Mouse (Mus musculus) cerebellum, adult 2 months (tissue): ENCODE data around the gene Gm10198. TPM values are rescaled to one million over a fixed set of nuclear protein-coding genes. Genes with fewer than 3 reads are reported as not detected.
A peak's percentile ranks its signal among the peaks of the same experiment; 100 is the strongest.

Experiments
- DNase-seq, 2 experiments: peaks; one replicate each; pipeline ENCODE4 v3.0.0; 2021
- H3K27ac ChIP-seq: fragments of 200-500 bp; 2 replicates; pipeline ENCODE4 v1.5.1; 2012; ENCODE audit warnings: low read length, control low read depth, inconsistent platforms; ENCODE audit not compliant: insufficient read depth
- H3K27me3 ChIP-seq: fragments of 200-500 bp; 2 replicates; pipeline ENCODE4 v1.6.1; 2012; ENCODE audit warnings: inconsistent platforms, mild to moderate bottlenecking, low read length, moderate library complexity; ENCODE audit not compliant: control insufficient read depth, insufficient read depth
- H3K4me1 ChIP-seq: fragments of 200-500 bp; 2 replicates; pipeline ENCODE4 v1.6.1; 2011; ENCODE audit warnings: low read length; ENCODE audit not compliant: control insufficient read depth, insufficient read depth
- H3K4me3 ChIP-seq: fragments of 200-500 bp; replicated peaks from 2 replicates; pipeline ENCODE3; 2011; ENCODE audit warnings: mild to moderate bottlenecking, low read depth, low read length, control low read depth; ENCODE audit not compliant: insufficient read depth
- CTCF ChIP-seq: fragments of 200-500 bp; IDR thresholded peaks from 2 replicates; pipeline ENCODE4 v1.5.1; 2011; ENCODE audit warnings: low read depth, mild to moderate bottlenecking, control low read depth, low read length, moderate library complexity, borderline replicate concordance; ENCODE audit not compliant: insufficient read depth
- POLR2A ChIP-seq: fragments of 200-500 bp; IDR thresholded peaks from 2 replicates; pipeline ENCODE4 v1.6.1; 2011; ENCODE audit warnings: low read length, control low read depth, borderline replicate concordance; ENCODE audit not compliant: insufficient read depth
- WGBS: fragments of 180-500 bp; shearing (Covaris S2); methylation state at CpG from one replicate; pipeline ENCODE4 v1.1.7; 2018; 5-methylcytosine and 5-hydroxymethylcytosine counted together
- polyA plus RNA-seq: library from polyadenylated mRNA; depleted of rRNA; stranded (reverse); fragments of >200 nt; gene quantifications from 2 replicates; pipeline ENCODE4 v1.2.3, GENCODE M21; 2012

Gene Gm10198
- polyA plus RNA-seq, 1 experiment = not detected

GRCm38 (mm10) chr13:111562595-111562994 lies 30.0 kb upstream of the Gm10198 start:
- no peaks in the 10 kb centered on the region for H3K4me1 ChIP-seq
- TF ChIP-seq CTCF = no peak
- no peak for TF ChIP-seq POLR2A
- no peaks in the 10 kb centered on the region for H3K27me3 ChIP-seq
- no peak for DNase-seq
- 60% methylated on average over 5 of the region's 5 CpGs for WGBS
- H3K4me3 ChIP-seq = no peak overlapping the region
- no peak overlapping the region for H3K27ac ChIP-seq

- Histone ChIP-seq H3K4me1 (no peaks in the 10 kb centered on the region; the same call in 1 of the 2 replicates), H3K4me3 (no peak overlapping the region), H3K27me3 (no peaks in the 10 kb centered on the region), H3K27ac (no peak overlapping the region)
- WGBS = 40% methylated on average over 4 of the region's 4 CpGs
- no peak for DNase-seq
- TF ChIP-seq CTCF = no peak
- no peak for TF ChIP-seq POLR2A
Measured at GRCm38 (mm10) chr13:111574196-111574595, 18.4 kb upstream of the Gm10198 start.

- WGBS = 94% methylated on average over 11 of the region's 11 CpGs
- TF ChIP-seq POLR2A (no peak), CTCF (no peak)
- Histone ChIP-seq H3K4me3 (no peak overlapping the region), H3K27me3 (no peaks in the 10 kb centered on the region), H3K4me1 (no peaks in the 10 kb centered on the region; the same call in 1 of the 2 replicates), H3K27ac (no peak overlapping the region)
- DNase-seq = no peak
Measured at GRCm38 (mm10) chr13:111577177-111577576, 15.4 kb upstream of the Gm10198 start.

DNA sequence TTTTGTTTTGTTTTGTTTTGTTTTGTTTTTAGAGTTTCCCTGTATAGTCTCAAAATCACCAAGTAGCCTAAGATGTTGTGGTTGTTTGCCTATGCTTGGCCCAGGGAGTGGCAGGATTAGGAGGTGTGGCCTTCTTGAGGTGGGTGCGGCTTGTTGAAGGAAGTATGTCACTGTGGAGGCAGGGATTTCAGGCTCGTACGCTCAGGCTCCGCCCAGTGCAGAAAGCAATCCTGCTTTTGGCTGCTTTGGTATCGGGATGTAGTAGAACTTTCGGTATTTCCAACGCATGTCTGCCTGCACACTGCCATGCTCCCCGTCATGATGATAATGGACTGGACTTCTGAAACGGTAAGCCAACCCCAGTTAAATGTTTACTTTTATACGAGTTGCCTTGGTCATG lies 12.5 kb upstream of the Gm10198 start:
- Histone ChIP-seq H3K27me3 (no peaks in the 10 kb centered on the region), H3K4me3 (no peak overlapping the region), H3K4me1 (no peaks in the 10 kb centered on the region; the same call in 1 of the 2 replicates), H3K27ac (no peak overlapping the region)
- no peak for TF ChIP-seq CTCF
- no peak for DNase-seq
- WGBS = 92% methylated on average over 10 of the region's 10 CpGs

DNA sequence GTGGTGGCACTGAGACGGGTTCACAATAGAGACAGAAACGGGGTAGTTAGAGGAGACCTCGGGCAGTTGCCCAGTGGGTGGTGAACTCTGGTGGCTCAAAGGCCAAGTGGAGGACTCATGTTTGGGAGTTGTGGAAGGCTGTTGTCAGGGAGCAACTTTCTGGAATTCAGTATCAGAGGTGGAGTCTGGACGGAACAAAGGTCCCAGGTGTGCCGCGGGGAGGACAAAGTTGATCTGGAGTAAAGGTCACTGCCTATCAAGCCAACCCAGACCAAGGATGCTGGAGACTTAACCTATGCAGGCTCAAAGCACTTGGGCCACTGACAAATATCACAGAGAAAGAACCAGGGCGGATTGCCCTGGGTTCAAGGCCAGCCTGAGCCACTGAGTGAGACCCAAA lies 5.5 kb downstream of the Gm10198 start:
- H3K27ac ChIP-seq = no peak overlapping the region

DNA sequence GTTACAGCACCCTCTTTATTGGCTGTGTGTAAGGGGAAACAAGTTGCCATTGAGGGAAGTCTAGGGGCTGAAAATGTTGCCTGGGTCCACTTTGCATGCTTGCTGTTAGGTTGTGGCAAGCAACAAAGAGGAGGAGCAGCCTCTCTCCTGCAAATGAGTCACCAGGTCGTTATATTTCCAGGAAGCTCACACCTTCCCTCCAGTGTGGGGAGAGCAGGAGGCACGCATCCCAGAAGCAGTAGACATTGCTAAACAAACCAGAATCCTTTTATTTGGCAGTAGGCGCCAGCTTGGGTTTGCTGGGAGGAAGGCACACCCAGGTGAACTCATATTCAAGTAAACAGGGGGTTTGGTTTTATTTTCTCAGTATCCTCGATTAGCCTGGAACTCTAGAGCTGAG lies 8.8 kb downstream of the Gm10198 start:
- 73% methylated on average over 4 of the region's 4 CpGs for WGBS

More for the DNA sequence above, 5.5 kb downstream of the Gm10198 start:
- no peak for TF ChIP-seq CTCF
- Histone ChIP-seq H3K4me3 (no peak overlapping the region), H3K27me3 (no peaks in the 10 kb centered on the region), H3K4me1 (no peaks in the 10 kb centered on the region)
- no peak for DNase-seq
- 78% methylated on average over 7 of the region's 7 CpGs for WGBS

GRCm38 (mm10) chr13:111604826-111605225 lies 12.2 kb downstream of the Gm10198 start:
- 92% methylated on average over 5 of the region's 5 CpGs for WGBS
- H3K27ac ChIP-seq = no peak overlapping the region
- H3K27me3 ChIP-seq = no peaks in the 10 kb centered on the region
- no peak for DNase-seq
- H3K4me1 ChIP-seq = no peaks in the 10 kb centered on the region
- no peak overlapping the region for H3K4me3 ChIP-seq
- no peak for TF ChIP-seq POLR2A
- no peak for TF ChIP-seq CTCF

More for the DNA sequence above, 8.8 kb downstream of the Gm10198 start:
- Histone ChIP-seq H3K4me1 (no peaks in the 10 kb centered on the region), H3K27me3 (no peaks in the 10 kb centered on the region), H3K4me3 (no peak overlapping the region), H3K27ac (no peak overlapping the region)
- no peak for DNase-seq
- TF ChIP-seq CTCF = no peak
- no peak for TF ChIP-seq POLR2A

GRCm38 (mm10) chr13:111616168-111617125 lies 23.9 kb downstream of the Gm10198 start:
- Histone ChIP-seq H3K4me3 (no peak overlapping the region), H3K27me3 (no peaks in the 10 kb centered on the region), H3K4me1 (no peaks in the 10 kb centered on the region), H3K27ac (no peak overlapping the region)
- WGBS = 57% methylated on average over 13 of the region's 13 CpGs
- no peak for TF ChIP-seq POLR2A
- TF ChIP-seq CTCF = no peak
- peak in 1 of 2 experiments; percentile 7 for DNase-seq
